Mouse (Mus musculus): ENCODE measurements around the gene Fchsd2. TPM values are rescaled to one million over a fixed set of nuclear protein-coding genes. Genes with fewer than 3 reads are reported as not detected.

Fchsd2 gene
- total RNA-seq, 2 experiments from 2014 or later: 21.2 to 23.2 TPM

DNA sequence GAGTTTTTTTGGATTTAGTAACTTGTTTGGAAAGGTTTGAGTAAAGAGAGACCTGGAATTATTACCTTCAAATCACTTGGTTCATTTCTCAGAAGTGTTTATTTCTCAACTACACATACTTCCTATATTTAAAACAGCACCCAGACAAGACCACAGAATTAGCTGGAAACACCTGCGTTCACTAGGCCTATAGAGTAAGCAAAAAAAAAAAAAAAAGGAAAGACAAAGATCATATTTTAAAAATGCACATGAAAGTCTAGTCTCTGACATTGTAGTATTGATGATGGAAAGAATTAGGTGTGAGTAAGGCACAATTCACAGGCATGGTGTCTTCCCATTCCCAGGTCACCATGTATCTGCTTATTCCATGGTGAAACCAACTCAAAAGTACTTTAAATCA is 118.2 kb downstream of the Fchsd2 start:
- DNase-seq: no peak

DNA sequence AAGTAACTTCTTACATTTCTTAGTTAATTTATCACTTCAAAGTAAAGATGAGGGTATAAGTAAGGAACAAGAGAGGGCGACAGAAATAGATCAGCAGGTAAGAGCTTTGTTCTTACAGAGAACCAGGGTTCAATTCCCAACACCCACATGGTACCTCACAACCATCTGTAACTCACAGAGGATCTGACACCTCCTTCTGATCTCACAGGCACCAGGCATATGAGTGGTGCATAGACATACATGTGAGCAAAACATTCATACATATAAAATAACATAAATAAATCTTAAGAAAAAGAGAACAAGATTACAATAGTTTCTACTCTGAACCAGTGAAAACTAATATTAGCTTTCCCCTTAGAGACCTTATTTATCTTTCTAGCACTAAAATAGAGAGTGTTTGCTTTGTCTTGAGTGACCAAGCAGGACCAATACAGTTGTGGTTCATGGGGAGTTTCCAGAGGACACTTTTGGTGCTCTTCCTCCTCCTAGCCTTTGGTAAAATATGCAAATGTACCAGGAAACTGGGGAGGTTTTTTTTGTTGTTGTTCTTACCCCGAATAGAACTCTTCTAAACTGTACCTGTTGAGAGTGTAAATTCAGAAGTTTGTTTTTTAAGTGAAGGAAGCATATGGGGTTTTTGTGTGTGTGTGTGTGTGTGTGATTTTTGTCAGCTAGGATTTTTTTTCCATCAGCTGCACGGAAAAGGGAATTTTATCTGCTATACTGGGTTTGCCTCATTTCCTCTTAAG is 121.0 kb downstream of the Fchsd2 start:
- no peak for DNase-seq

DNA sequence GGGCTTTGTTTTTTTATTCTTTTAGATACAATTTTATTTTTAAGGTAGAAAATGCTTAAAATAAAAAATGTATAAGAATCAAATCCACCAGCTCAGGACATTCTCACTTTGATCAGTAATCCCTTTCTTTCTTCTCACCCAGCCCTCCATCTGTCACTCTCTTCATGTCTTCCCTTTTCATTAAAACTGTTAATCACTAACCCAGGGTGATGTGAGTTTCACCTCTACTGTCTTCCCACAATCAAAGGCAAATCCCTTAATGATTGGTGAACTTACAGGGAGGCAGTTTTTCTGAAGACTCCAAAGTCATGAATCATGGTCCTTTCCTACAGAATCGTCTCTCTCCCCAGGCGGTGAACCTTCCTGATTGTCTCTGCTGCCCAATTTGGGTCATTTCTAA is 124.1 kb downstream of the Fchsd2 start:
- no peak for DNase-seq

DNA sequence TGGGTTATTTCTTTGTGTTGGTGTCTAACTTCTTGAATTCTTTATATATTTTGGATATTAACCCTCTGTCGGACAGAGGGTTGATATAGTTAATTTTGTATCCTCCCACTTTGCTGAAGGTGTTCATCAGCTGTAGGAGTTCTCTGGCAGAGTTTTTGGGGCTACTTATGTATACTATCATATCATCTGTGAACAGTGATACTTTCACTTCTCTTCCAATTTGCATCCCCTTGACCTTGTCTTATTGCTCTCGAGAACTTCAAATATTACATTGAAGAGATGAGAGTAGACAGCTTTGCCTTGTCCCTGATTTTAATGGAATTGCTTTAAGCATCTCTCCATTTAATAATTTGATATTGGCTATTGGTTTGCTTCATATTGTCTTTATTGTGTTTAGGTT is 130.8 kb downstream of the Fchsd2 start:
- DNase-seq: no peak

DNA sequence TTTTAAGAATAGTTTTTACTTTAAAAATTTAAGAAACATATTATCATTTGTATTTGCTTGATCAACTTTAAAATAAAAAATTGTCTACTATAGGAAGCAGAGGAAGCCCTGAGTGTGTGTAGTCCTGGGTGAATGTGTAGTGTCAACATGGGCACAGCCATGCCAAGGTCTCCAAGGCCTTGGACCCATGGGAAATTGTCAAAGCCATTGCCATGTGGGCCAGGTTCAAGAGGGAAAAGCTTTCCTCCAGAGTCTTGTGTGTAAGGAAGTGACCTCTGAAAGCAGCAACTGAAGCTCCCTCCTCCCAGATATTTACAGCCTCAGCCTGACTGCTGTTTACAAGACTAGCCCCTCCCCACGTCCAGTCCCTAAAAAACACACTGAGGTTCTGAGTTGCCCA is 136.7 kb downstream of the Fchsd2 start:
- peak; percentile 8 to 12 for DNase-seq

DNA sequence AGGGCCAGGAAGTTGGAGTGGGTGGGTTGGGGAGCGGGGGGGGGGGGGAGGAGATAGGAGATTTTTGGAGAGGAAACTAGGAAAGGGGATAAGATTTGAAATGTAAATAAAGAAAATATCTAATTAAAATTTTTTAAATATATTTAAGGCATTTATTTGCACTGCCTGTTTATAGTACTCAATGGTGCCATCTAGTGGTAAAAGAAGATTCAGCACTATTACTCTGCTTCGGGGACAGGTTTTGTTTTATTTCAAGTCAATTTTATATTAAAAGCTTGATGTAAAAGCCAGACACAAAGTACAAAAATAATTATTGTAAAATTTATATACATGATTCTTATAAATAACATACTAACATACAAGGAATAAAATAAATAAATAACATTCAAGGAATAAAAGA is 138.8 kb downstream of the Fchsd2 start:
- no peak for DNase-seq

DNA sequence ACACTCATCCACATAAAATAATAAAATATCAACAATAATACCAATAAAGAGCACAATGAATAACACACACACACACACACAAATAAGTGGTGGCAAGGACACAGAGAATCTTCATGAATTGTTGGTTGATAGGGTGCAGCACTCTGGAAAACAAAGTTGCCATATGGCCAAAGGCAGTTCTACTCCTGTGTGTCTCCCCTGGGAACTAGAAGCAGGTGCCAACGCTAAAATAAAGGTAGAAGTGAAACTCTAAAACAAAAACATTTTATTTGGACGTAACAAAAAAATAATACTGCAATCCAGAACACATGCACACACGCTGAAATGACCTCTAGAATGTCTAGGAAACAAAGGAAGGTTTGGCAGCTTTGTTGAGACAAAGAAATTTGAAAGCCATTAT is 140.1 kb downstream of the Fchsd2 start:
- no peak for DNase-seq

DNA sequence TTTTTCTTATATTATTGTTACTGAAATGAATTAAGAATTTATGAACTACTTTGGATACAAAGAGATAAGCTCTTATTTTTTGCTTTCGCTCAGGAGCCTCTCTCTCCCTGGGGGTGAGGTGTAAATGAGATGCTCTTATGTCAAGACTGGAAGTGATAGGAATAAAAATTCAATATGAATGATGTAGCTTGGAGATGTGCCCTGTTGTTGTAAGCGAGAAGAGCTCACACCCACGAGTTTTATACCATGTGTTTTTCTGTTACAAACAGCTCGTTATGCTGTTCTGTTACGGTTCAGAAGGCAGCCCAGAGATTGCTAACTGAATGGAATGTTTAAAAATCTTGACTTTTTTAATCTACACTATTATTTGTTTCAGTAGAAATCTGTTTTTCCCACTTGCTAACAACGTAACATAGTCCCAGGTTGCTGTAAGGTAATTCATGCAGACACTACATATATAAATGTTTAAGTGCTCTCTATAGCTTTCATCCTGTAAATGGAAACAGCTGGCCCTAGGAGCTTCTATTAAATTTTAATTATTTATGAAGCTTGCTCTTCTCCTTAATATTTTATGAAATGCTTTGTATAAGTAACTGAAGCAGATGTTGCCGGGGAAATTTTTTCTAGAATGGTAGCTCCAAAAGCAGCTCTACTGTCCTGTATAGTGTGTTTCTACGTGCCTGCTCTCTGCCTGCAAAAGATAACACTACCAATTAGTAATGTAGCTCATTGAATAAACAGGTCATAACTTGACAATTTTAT is 144.2 kb downstream of the Fchsd2 start:
- DNase-seq: no peak

DNA sequence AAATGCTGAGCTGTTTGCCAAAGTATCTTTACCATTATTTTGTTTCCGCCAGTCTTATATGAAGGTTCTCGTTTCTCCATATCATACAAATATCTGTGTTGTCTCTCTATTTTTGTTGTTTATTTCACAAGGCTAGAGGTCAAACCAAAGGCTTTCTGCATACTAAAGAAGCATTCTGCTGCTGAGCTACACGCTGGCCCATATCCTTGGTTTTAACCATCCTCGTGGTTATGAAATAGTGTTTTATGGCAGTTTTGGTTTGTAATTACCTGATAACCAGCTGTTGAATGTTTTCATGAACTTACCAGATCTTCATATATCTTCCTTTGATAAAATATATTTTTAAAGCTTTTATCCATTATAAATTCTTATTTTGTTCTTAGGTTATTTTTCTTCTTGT is 156.1 kb downstream of the Fchsd2 start:
- DNase-seq: no peak

DNA sequence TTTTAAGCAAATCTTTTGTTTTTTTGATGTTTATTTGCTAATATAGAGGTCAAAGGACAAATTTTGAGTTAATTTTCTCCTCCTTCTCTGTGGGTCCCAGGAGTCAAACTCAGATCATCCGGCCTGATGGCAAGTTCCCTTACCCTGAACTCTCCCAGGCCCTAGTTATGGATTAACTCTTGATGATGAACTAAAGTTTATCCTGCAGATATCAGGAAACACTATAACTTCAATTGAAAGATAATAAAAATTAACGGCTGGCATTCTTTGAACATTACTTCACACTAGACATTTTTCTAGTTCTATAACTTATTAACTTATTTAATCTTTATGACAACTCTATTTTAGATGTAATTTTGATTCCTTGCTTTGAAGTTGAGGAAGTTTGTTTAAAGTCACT is 156.5 kb downstream of the Fchsd2 start:
- no peak for DNase-seq

DNA sequence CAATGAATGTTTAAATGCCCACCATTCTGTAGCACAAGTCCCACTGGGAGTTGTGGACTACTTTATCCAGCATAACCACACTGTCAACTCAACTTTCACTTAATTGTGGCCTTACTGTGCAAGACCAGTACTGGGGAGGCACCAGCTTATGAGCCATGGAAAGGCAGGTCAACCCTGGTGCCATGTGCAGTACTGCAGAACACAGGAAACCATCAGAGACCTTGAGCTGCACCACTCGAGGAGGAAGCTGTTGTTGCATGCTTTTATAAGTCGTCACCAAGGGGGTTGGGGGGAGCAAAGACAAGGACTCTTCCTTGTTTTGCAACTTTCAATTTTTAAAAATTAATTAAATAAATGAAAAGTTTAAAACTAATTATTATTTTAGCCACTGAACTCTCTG is 160.4 kb downstream of the Fchsd2 start:
- no peak for DNase-seq

DNA sequence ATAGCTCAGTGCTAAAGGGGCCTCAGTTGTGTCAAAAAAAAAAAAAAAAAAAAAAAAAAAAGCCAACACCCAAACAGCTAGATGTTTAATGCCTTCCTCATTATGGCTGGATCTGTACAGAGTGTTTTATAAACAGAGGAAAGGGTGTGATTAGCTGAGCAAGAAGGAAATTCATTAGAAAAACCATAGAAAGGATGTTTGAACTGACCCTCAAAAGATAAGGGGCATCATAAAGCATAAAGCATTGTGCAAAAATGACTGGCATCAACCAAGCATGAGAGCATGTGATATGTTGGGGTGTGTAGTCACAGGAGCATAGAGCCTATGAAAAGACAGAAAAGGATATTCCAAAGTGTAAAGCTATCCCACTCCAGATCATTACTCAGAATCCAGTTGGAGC is 165.8 kb downstream of the Fchsd2 start:
- no peak for DNase-seq

DNA sequence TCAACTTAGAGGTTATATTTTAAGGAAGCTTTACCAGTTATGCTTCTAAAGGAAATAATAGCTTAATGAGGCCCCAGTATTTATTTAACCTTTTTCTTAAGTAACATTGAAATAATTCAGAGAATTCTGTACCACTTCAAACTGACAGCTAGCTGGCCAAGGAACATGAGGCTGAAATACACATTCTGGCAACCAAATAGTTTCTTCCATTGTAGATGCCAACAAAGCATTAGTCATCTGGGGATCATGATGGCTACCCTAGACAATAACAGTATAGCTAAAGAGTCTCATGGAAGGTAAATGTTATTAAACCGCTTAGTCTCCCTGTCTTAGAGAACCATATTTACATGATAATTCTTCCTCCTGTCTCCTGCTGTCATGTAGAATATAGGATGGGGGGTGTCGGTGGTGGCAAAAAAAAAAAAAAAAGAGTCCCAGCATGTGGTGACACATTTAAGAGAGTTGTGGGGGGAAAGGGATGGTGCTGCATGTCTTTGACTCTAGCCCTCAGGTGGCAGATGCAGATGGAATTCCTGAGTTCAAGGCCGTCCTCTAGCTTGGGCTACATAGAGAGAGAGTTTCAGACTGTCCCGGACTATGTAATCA is 169.4 kb downstream of the Fchsd2 start:
- DNase-seq: no peak

DNA sequence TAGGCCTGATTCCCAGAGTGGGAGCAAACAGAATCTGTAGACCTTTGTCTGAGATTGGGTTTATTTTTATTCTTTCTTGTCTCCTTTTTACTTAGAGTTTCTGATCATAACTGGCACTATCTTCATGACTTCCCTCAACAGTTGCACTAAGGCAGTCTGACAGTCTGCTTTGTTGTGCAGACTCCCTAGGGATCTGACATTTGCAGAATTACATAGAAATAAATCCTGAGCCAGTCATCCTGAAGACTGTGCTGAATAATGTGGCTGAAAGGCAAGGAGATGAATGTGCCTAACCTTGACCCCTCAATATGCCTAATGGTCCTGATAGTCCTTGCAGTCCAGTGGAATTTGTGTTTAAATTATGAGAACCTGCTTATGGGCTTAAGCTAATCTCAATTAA is 170.8 kb downstream of the Fchsd2 start:
- peak in 1 of 2 experiments; percentile 23 for DNase-seq

DNA sequence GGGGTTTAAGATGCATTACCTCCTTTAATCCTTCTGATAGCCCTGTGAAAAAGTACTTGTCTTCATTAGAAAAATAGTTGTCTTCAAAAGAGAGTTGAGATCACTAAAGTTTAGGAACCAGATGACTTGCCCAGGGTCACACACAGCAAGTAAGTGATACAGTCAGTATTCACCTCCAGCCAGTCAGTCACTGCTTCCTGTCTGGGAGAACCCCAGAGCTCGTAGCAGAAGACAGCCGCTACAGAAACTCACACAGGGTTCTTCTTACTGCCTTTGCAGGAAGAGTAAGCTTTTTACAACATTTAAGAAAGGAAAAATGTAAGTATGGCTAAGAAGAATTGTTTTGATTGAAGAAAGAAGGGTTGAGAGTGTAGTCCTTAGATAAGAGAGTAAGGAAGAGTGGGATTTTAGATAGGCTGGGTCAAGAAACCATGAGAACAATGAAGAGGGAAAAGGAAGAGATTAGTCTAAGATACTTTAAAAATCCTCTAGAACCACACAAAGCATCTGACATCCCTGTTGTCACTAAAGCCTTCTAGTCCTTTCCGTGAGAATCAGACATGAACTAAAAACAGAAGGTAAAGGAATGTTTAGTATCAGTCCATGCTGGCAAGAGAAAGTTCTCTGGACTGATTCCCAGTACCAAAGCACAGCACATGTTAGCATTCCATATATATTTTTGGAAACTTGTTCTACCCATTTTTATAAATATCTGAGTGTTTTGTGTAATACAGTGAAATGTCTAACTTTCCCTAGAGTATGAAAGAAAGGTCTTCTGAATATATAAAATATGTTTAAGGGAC is 175.0 kb downstream of the Fchsd2 start:
- no peak for DNase-seq

DNA sequence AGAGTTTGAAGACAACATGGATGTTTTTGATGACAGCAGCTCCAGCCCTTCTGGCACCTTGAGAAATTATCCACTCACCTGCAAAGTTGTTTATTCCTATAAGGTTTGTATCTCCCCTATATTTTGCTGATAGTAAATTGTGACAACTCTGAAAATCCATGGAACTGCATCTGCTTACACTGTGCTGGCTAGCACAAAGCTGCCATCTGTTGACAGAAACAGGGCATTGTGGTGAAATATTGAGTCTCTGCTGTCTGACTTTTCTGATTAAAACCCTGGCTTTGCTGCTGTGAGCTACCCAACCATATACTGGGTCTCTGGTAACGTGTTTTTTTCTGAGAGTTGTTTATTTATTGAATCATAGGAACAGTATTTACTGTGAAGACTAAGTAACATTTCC is 178.9 kb downstream of the Fchsd2 start:
- no peak for DNase-seq

DNA sequence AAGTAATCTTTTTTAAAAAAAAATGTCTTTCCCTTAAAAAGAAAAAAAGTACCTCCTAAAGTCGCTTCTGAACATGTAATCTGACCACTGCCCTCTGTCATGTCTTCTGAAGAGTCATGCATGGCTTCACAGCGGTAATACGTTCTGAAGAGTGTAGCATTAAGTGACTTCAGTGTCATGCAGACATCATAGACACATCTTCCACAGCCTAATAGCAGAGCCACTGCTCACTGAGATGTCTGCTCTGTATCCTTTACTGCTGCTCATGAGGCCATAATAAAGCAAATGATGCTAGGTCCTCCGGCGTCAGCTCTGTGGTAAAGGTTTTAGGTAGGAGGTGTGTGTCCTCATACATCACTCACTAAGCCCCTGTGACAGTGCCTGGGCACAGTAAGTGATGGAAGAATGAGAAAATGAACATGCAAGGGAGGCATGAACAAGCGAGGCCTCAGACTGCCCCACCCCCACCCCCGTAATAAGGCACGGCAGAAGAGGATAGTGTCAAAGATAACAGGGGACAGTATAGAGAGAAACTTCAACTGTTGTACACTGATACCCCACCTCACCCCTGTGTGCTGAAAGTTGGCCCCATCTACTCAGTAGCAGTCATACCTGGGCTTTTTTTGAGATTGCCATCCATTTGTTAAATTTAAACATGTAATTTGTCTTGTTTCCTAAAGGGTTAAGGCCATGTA is 179.9 kb downstream of the Fchsd2 start:
- no peak for DNase-seq

DNA sequence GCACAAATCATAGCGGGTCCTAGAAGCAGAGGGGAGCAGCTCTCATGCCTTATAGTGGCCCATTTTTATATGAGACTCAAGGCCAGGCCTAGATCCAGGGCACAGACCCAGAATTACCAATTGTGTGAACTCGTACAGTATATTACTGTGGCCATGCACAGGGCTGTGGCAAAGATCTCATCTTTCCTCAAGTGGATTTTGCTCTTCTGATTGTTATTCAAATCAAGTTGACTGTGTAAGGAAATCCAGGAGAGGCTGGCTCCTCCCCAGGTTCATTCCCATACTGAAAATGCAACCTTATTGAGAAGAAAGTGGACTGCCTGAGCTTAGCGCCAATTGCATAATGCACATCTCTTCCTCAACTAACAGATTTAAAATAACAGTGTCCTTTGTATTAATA is 190.1 kb downstream of the Fchsd2 start:
- no peak for DNase-seq

DNA sequence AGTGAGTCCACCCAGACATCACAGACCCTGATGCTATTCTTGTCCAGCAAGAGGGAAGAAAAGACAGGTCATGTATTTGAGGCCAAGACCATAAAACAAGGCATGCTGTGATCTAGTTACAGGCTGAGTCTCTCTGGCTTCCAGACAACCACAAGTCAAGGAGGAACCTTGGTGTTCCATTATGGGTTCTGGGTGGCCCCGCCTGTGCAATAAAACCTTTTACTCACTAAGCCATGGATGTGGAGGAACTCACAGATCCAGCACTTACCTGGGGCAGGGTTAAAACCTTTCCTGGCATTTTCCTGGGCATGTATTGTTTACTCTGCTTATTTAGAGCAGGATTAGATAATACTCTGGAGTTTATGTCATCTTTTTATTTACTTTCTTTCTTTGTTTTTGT is 191.8 kb downstream of the Fchsd2 start:
- no peak for DNase-seq

DNA sequence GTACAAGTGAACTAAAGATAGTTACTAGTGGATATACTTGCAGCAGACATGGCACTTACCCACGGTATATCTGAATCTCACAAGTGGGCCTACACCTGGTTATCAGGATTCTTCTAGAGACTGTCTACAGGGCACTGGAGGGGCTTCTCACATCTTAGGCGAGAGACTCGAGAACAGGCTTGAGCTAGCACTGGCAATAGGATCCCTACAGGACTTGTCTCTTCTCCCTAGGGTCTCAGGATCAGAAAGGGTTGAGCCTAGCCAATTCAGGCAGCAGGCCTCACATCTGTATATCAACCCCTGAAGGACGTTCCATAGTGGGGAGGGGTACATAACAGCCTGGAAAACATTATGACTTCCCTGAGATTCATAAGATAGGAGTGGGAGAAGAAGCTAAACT is 194.2 kb downstream of the Fchsd2 start:
- no peak for DNase-seq

DNA sequence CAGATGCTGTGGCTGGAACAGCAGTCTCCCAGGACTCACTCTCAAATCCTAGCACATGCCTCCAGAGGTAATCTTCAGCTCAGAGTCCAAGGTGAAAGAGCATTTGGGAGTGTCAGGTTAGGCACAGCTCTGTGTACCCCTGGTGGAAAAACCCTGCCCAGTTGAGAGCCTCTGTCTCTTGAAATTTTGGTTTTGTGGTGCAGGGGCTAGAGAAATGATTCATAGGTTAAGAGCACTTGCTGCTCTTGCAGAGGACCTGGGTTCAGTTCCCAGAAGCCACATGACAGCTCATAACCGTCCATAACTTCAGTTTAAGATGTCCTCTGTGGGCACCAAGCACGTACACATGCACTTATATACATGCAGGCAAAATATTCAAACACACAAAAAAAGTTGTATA is 195.2 kb downstream of the Fchsd2 start:
- DNase-seq: no peak

DNA sequence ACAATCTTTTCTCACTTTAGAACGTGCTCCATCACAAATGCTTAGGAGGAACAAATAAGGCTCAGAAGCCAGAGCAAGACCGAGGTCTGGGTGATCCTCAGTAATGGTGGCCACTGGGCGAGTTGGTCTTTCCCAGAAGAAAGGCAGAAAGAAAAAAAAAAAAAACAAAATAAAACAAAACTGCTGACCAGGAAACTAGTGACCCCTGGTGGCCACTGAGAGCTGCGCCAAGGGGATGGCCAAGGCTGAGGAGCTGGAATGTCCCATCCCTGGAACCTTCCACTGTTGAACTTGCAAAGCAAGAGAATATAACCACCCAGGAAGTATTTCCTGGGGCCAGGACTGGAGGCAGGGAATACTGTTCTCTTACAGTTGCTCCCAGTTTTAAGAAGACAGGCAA is 195.8 kb downstream of the Fchsd2 start:
- DNase-seq: peak; percentile 69 to 79
